Mouse (Mus musculus): ENCODE results near the gene Slc7a7. TPM values are rescaled to one million over a fixed set of nuclear protein-coding genes. Genes with fewer than 3 reads are reported as not detected.

Slc7a7 gene
- polyA plus RNA-seq, 1 experiment from 2014 or later: 4.7 TPM

DNA sequence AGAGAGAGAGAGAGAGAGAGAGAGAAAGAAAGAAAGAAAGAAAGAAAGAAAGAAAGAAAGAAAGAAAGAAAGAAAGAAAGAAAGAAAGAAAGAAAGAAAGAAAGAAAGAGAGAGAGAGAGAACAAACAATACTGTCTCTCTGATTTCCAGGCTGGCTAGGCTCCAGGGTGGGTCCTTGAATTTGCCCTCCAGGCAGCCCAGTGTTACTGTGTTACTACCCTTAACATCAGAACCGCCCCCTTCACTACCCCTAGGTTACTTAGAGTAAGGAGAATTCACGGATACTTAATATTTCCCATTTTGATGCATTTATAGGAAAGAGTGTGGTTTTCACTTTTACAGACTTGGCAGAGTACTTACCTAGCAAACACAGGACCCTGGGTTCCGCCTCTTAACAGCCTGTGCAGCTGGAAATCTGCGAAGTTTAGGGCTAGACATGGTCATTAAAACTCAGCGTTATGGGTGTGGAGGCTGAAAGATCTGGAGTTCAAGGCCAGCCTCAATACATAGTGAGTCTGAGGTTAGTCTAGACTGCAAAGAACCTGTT lies 1.3 kb downstream of the Slc7a7 start:
- 36% methylated on average over 5 of the region's 5 CpGs for WGBS
- Histone ChIP-seq H3K27ac (no peak overlapping the region), H3K9me3 (no peaks in the 10 kb centered on the region), H3K36me3 (replicated peaks) (no peaks in the 10 kb centered on the region), H3K4me3 (no peak overlapping the region), H3K4me2 (no peak overlapping the region), H3K27me3 (replicated peaks) (peaks cover 12% of the 10 kb centered on the region), H3K9ac (no peak overlapping the region), H3K4me1 (0 out of 2 replicates have a peak, but pooled peaks cover 8% of the 10 kb centered on the region)
- no peak for ATAC-seq (replicated peaks)

DNA sequence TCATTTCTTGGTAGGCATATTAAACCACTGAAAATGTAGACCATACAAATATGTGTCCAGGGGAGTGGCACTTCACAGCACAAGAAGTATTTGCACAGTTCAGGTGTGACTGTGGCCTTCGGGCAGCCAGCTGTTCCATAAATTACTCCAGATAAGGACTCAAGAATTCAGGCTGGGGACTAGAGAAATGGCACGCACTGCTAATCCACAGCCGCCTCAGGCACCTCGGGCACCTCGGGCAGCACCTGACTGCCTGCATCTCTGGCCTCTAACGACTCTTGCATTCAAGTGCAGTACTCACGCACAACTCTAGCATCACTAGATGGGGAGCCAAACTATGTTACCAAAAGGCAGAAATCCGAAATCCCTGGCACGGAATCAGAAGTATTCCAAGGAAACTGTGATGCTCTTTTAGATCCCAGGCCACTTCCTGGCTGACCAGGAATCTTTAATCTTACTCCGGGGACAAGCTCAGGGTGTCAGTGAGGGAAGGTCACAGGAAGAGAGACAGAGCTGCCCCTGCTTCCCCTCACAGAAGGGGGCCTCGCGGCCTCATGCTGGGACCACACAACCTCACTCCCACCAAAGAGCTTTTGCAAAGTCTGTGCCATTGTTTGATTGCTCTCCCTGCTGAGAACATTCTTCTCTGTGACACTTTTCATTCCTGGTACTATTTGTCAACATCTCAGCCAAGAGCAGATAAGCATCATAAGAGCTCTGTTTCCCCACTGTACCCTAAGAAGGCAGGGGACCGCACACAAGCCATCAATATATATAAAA lies 2.1 kb downstream of the Slc7a7 start:
- H3K9me3 ChIP-seq: no peaks in the 10 kb centered on the region
- no peak overlapping the region for H3K4me3 ChIP-seq
- 12% methylated on average over 13 of the region's 13 CpGs for WGBS
- no peak overlapping the region for H3K9ac ChIP-seq
- no peaks in the 10 kb centered on the region for H3K36me3 ChIP-seq (replicated peaks)
- ATAC-seq (replicated peaks): no peak
- H3K4me2 ChIP-seq: no peak overlapping the region
- peaks cover 12% of the 10 kb centered on the region for H3K27me3 ChIP-seq (replicated peaks)
- no peak overlapping the region for H3K27ac ChIP-seq
- 0 out of 2 replicates have a peak, but pooled peaks cover 8% of the 10 kb centered on the region for H3K4me1 ChIP-seq

DNA sequence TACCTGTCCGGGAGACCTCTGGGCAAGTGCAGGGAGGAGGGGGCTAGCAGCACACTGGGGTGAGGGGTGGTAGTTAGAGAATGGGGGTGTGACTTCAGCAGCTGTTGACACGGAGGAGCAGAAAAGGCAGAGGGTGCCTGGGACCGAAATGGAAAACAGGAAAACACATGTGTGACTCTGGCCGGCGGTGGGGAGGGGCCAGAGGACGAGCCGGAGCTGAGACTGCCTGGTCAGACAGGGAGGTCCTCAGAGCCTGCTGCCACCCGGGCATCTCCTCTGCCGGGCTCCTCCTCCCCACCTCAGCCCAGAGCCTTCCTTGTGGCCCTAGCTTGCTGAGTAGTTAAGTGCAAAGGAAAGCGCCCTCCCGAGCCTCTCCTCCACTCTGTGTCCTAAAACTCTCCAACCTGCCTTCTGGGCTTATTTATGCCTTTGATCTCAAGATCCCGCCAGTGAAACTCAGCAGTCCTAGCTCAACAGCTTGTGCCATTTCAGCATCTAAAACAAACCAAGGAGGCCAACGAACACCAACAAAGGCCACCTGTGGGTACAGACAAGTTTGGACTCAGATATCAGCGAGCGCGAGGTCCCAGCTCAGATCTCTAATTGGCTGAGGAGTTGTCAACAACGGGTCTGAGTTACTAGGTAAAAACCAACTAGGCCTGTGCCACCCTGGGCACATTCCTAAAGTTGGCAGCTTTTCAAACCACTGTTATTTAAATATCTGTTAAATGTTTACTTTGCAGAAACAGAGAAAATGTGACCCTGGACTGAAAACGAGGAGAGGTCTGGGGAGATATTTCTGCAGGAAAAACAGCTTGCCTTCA lies 3.5 kb downstream of the Slc7a7 start:
- Histone ChIP-seq H3K4me1 (peaks cover 17% of the 10 kb centered on the region; the same call in 1 of the 2 replicates), H3K27ac (no peak overlapping the region), H3K36me3 (replicated peaks) (no peaks in the 10 kb centered on the region), H3K9me3 (no peaks in the 10 kb centered on the region), H3K4me2 (peak overlapping the region; percentile 18; the same call in 1 of the 2 replicates), H3K4me3 (no peak overlapping the region), H3K27me3 (replicated peaks) (peaks cover 12% of the 10 kb centered on the region), H3K9ac (no peak overlapping the region)
- 12% methylated on average over 18 of the region's 18 CpGs for WGBS
- ATAC-seq (replicated peaks): no peak

DNA sequence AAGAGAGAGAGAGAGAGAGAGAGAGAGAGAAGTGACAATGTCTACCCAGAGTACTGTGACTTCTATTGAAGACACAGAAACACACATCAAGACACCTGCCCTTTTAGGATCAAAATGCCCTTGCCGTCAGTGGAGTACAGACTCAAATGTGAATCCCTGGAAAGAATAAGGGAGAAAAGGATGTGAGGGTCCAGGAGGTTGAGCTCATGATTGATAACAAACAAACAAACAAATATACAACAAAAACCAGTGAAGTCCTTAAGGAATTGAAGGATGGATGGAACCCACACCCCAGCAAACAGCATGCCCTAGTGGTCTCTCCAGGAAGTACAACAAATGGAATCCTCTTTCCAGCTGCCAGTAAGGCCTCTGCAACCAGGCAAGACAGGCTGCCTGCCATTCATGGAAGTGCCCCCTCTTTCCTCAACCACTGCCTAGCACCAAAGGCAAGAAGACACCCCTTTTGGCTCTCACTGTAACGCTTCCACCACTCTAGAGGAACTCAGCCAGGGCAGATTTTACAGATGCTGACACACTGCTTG lies 4.9 kb downstream of the Slc7a7 start:
- Histone ChIP-seq H3K4me3 (no peak overlapping the region), H3K27ac (no peak overlapping the region), H3K9me3 (no peaks in the 10 kb centered on the region), H3K4me1 (peaks cover 17% of the 10 kb centered on the region; the same call in 1 of the 2 replicates), H3K4me2 (no peak overlapping the region), H3K9ac (no peak overlapping the region), H3K27me3 (replicated peaks) (peaks cover 11% of the 10 kb centered on the region), H3K36me3 (replicated peaks) (no peaks in the 10 kb centered on the region)
- ATAC-seq (replicated peaks): no peak
- 35% methylated on average over 2 of the region's 2 CpGs for WGBS

DNA sequence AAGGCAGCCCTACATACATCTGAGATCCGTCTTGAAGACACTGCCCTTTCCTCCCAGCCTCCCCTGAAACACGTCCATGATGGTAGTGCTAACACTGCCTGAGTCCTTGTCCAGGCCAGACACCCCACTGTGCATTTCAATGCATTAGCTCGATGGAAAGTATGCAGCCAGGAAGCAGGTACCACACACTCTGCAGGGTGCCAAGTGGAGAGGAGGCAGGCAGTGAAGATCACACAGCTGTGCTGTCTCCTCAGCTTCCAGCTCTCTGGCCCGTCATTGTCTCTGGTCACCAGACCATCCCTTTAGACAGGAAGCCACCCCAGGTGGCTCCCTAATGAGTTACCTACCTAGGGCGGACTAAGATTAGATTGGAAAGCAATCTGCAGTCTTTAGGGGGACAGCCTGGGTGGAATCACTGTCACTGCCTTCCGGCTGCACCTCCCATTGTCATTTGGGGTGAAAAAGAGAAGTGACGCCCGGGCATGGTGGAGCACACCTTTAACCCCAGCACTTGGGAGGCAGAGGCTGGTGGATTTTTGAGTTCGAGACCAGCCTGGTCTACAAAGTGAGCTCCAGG lies 5.5 kb downstream of the Slc7a7 start:
- no peaks in the 10 kb centered on the region for H3K9me3 ChIP-seq
- peaks cover 5% of the 10 kb centered on the region; the same call in 1 of the 2 replicates for H3K27me3 ChIP-seq (replicated peaks)
- no peak overlapping the region for H3K9ac ChIP-seq
- H3K36me3 ChIP-seq (replicated peaks): no peaks in the 10 kb centered on the region
- H3K4me3 ChIP-seq: no peak overlapping the region
- 37% methylated on average over 9 of the region's 9 CpGs for WGBS
- peaks cover 17% of the 10 kb centered on the region; the same call in 1 of the 2 replicates for H3K4me1 ChIP-seq
- ATAC-seq (replicated peaks): no peak
- no peak overlapping the region for H3K27ac ChIP-seq
- H3K4me2 ChIP-seq: no peak overlapping the region

DNA sequence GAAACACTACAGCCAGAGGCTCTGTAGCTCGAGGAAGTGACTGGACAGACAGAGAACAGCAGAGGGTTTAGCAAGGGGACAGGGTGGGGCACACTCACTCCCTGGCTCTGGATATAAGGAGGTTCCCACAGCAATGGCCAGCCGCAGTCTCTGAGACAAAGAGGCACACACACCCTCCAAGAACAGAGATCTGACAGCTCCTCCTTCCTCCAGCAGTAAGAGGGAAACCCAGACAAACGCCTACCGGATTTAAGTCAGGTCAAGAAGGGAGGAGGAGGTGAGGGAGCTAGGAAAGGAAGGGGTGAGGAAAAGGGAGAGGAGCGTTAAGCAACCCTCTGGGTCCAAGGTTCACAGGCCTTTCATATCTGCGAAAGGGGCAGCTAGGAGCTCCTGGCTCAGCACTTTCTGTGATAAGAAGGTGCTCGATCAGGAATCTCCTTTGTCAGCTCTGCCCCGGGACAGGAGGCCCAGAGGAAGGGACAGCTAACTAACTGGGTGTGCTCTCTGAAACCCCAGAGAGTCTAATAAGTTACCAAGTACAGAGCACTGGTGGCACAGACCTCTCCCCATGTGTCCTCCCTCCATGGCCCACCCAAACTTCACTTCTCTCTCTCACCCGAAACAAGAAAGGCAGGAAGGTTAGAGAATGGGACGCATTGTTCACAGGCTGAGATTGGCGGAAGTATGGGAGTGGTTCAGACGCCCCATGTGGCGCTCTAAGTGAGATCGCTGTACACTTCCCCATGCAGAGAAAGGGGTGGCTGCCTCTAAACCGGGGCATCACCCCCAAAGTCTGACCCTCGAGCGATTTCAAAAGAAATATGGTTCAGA lies 7.4 kb downstream of the Slc7a7 start:
- Histone ChIP-seq H3K36me3 (replicated peaks) (no peaks in the 10 kb centered on the region), H3K27me3 (replicated peaks) (peaks cover 4% of the 10 kb centered on the region; the same call in 1 of the 2 replicates), H3K27ac (0 out of 2 replicates have a peak overlapping the region, but pooled peaks have one; percentile 19), H3K9me3 (no peaks in the 10 kb centered on the region), H3K4me1 (peaks cover 17% of the 10 kb centered on the region; the same call in 1 of the 2 replicates), H3K9ac (no peak overlapping the region), H3K4me3 (no peak overlapping the region), H3K4me2 (no peak overlapping the region)
- no peak for ATAC-seq (replicated peaks)
- WGBS: 46% methylated on average over 17 of the region's 17 CpGs

DNA sequence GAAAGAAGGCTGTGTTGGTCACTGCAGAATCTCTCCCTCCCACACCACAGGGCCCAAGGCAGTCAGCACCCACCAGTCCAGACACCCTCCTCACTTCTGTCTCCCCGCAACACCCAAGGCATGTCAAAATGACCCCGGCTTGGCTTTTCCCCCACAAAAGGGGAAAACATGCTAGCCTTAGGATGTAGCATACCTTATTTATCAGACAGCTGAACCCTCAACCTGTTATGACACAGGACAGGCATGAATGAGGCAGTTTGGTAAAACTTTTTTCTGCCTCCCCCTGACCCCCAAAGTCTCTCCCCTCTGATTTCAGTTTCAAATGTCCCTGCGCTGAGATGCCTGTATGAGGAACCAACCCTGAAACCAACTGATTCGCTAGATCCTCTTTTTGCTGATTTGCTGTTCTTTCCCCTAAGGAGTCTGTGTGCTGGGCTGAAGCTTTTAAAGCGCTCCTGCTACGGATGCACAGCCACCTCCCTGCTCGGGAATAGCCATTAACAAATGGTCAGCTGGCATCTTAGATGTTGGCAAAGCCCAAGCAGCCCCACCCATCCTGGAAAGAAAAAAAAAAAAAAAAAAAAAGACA lies 8.4 kb downstream of the Slc7a7 start:
- no peak for ATAC-seq (replicated peaks)
- H3K27me3 ChIP-seq (replicated peaks): peaks cover 4% of the 10 kb centered on the region; the same call in 1 of the 2 replicates
- no peaks in the 10 kb centered on the region for H3K36me3 ChIP-seq (replicated peaks)
- 74% methylated on average over 7 of the region's 7 CpGs for WGBS
- no peak overlapping the region for H3K27ac ChIP-seq
- no peak overlapping the region for H3K4me2 ChIP-seq
- peaks cover 14% of the 10 kb centered on the region; the same call in 1 of the 2 replicates for H3K4me1 ChIP-seq
- no peak overlapping the region for H3K4me3 ChIP-seq
- H3K9me3 ChIP-seq: no peaks in the 10 kb centered on the region
- H3K9ac ChIP-seq: no peak overlapping the region

DNA sequence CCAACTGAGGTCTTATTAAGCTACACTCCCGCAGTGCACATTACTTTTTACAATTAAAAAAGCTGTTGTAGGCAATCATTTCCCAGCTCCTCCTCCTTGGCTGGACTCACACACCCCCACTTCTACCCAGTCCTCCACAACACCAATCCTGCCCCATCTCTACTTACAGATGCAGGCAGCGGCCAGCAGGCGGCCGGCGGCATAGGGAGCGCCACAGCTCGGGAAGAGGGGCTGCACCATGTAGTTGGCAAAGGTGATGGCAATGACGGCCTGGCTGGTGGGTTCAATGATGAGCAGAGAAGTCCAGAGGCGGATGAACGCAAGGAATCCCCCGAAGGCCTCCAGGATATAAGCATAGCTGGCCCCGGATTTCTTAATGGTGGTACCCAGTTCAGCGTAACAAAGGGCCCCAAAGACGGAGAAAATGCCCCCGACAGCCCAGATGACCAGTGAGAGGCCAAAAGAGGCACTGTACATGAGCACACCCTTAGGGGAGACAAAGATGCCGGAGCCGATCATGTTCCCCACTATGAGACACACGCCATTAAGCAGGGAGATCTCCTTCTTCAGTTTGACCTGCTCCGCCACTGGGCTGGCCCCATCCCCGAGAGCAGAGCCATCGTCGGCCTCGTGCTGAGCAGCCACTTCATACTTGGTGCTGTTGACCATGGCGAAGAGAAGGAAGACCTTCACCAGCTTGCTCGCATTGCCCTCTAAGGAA lies 9.1 kb downstream of the Slc7a7 start:
- ATAC-seq (replicated peaks): no peak
- Histone ChIP-seq H3K27ac (no peak overlapping the region), H3K4me1 (peaks cover 9% of the 10 kb centered on the region; the same call in 1 of the 2 replicates), H3K9me3 (no peaks in the 10 kb centered on the region), H3K36me3 (replicated peaks) (no peaks in the 10 kb centered on the region), H3K4me2 (no peak overlapping the region), H3K9ac (no peak overlapping the region), H3K27me3 (replicated peaks) (no peaks in the 10 kb centered on the region), H3K4me3 (no peak overlapping the region)
- 83% methylated on average over 25 of the region's 25 CpGs for WGBS

DNA sequence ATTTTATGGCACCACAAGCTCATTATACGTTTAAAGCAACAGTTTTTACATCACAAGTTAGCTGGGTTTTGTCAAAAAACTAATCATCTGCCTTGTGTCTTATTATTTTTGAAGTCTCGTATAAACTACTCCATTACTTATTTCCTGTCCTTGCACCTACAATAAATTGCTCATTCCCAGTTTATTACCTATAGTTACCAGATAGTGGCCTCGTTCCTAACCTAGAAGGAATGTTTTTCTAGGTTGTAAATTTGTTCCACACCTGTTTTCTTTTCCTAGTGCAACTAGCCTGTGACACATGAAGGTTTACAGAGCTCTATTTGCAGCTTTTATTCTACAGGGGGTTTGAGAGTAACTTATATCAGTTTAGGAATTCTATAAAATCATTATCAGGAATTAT lies 15.9 kb downstream of the Slc7a7 start:
- WGBS: 86% methylated on average over 3 of the region's 3 CpGs
- no peak for ATAC-seq (replicated peaks)
- no peak overlapping the region for H3K27ac ChIP-seq
- H3K4me2 ChIP-seq: no peak overlapping the region
- no peak overlapping the region for H3K9ac ChIP-seq
- no peaks in the 10 kb centered on the region for H3K4me1 ChIP-seq
- no peaks in the 10 kb centered on the region for H3K36me3 ChIP-seq (replicated peaks)
- no peaks in the 10 kb centered on the region for H3K9me3 ChIP-seq
- no peak overlapping the region for H3K4me3 ChIP-seq
- H3K27me3 ChIP-seq (replicated peaks): no peaks in the 10 kb centered on the region

DNA sequence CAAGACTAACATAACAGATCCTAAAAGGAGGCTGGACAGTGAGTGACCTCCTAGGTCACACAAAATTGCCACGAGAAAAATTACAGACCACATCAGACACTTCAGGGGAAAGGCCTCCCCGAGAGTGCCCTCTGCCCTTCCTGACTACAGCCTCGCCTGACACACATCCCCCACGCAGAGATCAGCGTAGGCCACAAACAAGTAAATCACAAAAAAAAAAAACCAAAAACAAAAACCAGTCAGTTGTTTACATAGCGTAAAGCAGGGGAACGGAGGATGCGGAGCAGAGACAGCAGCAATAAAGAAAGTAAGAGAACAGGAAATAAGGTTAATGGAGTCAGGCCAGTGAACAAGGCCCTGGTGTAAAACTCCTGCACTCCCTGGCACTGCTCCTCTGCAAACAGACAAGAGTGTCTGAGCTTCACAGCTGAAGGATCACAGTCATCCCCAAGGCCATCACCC lies 18.6 kb downstream of the Slc7a7 start:
- Histone ChIP-seq H3K36me3 (replicated peaks) (no peaks in the 10 kb centered on the region), H3K27me3 (replicated peaks) (no peaks in the 10 kb centered on the region), H3K9ac (no peak overlapping the region), H3K4me3 (no peak overlapping the region), H3K27ac (no peak overlapping the region), H3K4me1 (no peaks in the 10 kb centered on the region), H3K9me3 (no peaks in the 10 kb centered on the region), H3K4me2 (no peak overlapping the region)
- ATAC-seq (replicated peaks): no peak
- WGBS: 69% methylated on average over 8 of the region's 8 CpGs
